Comparison of ENCODE assay signal across 8 mouse cellular contexts in the genomic region with DNA sequence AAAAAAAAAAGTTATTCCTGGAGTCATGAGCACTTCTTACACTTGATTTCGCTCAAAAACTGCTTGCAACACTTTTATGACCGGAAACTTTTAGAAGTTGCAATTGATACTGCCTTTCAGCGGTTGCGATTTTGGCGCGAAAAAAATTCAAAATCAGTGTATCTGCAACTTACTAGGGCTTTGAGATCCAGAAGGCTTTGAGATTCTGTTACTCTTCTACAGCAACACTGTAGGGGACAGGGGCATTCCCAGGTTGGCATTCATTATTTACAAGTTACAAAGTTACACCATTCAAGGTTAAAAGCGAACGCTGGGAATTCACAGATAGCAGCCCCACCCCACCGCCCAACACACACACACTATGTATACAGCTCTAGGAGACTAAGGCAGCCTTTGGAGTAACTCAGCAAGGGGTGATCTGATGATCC. TPM values are rescaled to one million over a fixed set of nuclear protein-coding genes. Genes with fewer than 3 reads are reported as not detected.
DNase-seq lines count a peak whose midpoint lies in the region; ATAC-seq and TF ChIP-seq lines count a peak whose summit lies in the region.

No protein-coding gene starts in this region.

- peak; percentile 48 for DNase-seq in adrenal gland, postnatal 14 days
- no peak for DNase-seq in adrenal gland, postnatal 25 days
- peak; percentile 73 for DNase-seq in A20 (ENCODE audit: low read depth, low spot score)
- peak; percentile 60 for DNase-seq in hindbrain, embryonic 10.5 days (ENCODE audit: low spot score)
- DNase-seq in spleen, adult 2 months (ENCODE audit: low read depth in 1 of 2, low spot score in 2 of 2): peak in 1 of 2 experiments; percentile 10
- DNase-seq in frontal cortex, postnatal 14 days (ENCODE audit: low spot score in 2 of 2): no peak

- TF ChIP-seq CTCF in cortical plate, adult 2 months (IDR thresholded peaks at IDR 0.05; ENCODE audit: extremely low read depth, insufficient read depth, low read length): no peak
- TF ChIP-seq CTCF in spleen, adult 2 months (IDR thresholded peaks at IDR 0.05; ENCODE audit: extremely low read depth, insufficient read depth, insufficient read length, insufficient replicate concordance): no peak

- no peak for TF ChIP-seq POLR2A in cortical plate, adult 2 months (IDR thresholded peaks at IDR 0.05; ENCODE audit: extremely low read depth, insufficient read depth, low read length)
- TF ChIP-seq POLR2A in spleen, adult 2 months (IDR thresholded peaks at IDR 0.05; ENCODE audit: low read depth, low read length): no peak

- H3K36me3 ChIP-seq in hindbrain, embryonic 10.5 days: no peaks in the 10 kb centered on the region
- no peaks in the 10 kb centered on the region for H3K36me3 ChIP-seq in liver, embryonic 16.5 days (ENCODE audit: control insufficient read depth, insufficient read depth)
- H3K36me3 ChIP-seq in spleen, adult 2 months (ENCODE audit: control insufficient read depth, insufficient read depth, low read length): no peaks in the 10 kb centered on the region

- peak overlapping the region; percentile 73 for H3K9ac ChIP-seq in liver, embryonic 16.5 days (ENCODE audit: low read depth, low read length)

- no peaks in the 10 kb centered on the region for H3K27me3 ChIP-seq in hindbrain, embryonic 10.5 days (ENCODE audit: insufficient read depth, poor library complexity, severe bottlenecking)
- H3K27me3 ChIP-seq in liver, embryonic 16.5 days (ENCODE audit: control insufficient read depth, insufficient read depth, low read depth, low read length): no peaks in the 10 kb centered on the region
- no peaks in the 10 kb centered on the region for H3K27me3 ChIP-seq in spleen, adult 2 months (ENCODE audit: control insufficient read depth, insufficient read depth, low read length)

- H3K9me3 ChIP-seq in hindbrain, embryonic 10.5 days: no peaks in the 10 kb centered on the region
- no peaks in the 10 kb centered on the region for H3K9me3 ChIP-seq in liver, embryonic 16.5 days (replicated peaks; ENCODE audit: control insufficient read depth, low read length)

- no peaks in the 10 kb centered on the region; the same call in 1 of the 2 replicates for H3K4me1 ChIP-seq in cortical plate, adult 2 months (ENCODE audit: control insufficient read depth, insufficient read depth, low read length)
- H3K4me1 ChIP-seq in hindbrain, embryonic 10.5 days (replicated peaks): peaks cover 59% of the 10 kb centered on the region
- H3K4me1 ChIP-seq in liver, embryonic 16.5 days (ENCODE audit: control insufficient read depth, low read depth, low read length): peaks cover 29% of the 10 kb centered on the region
- H3K4me1 ChIP-seq in spleen, adult 2 months (ENCODE audit: control insufficient read depth, insufficient read depth, insufficient read length): no peaks in the 10 kb centered on the region; the same call in 1 of the 2 replicates

- peak overlapping the region; percentile 49; the same call in 1 of the 2 replicates for H3K4me3 ChIP-seq in cortical plate, adult 2 months (ENCODE audit: insufficient read depth, low read length)
- H3K4me3 ChIP-seq in hindbrain, embryonic 10.5 days: peak overlapping the region; percentile 58
- H3K4me3 ChIP-seq in liver, embryonic 16.5 days (ENCODE audit: low read depth, low read length): peak overlapping the region; percentile 62
- H3K4me3 ChIP-seq in spleen, adult 2 months (ENCODE audit: extremely low read depth, insufficient read depth, insufficient read length): peak overlapping the region; percentile 29; the same call in 1 of the 2 replicates

- no peak overlapping the region for H3K27ac ChIP-seq in cortical plate, adult 2 months (ENCODE audit: insufficient read depth, low read length)
- H3K27ac ChIP-seq in hindbrain, embryonic 10.5 days: peak overlapping the region; percentile 95
- H3K27ac ChIP-seq in liver, embryonic 16.5 days (ENCODE audit: low read length): peak overlapping the region; percentile 99
- H3K27ac ChIP-seq in spleen, adult 2 months (ENCODE audit: insufficient read depth, low read length): no peak overlapping the region; the same call in 1 of the 2 replicates

- H3K4me2 ChIP-seq in liver, embryonic 16.5 days (ENCODE audit: low read depth, low read length): peak overlapping the region; percentile 82

- no peak for ATAC-seq in liver, embryonic 16.5 days (ENCODE audit: low read depth)

- WGBS in hindbrain, embryonic 10.5 days: 1% methylated on average over 9 of the region's 9 CpGs
- WGBS in liver, embryonic 16.5 days (ENCODE audit: insufficient replicate concordance): 2% methylated on average over 9 of the region's 9 CpGs
- 11% methylated on average over 9 of the region's 9 CpGs for WGBS in spleen, adult 2 months

RNA-seq across cellular contexts. Expression of a gene that starts 0.6 kb away (rescaled TPM):
- total RNA-seq in adrenal gland, postnatal 14 days (2021): 215 and 253 TPM in 2 replicates
- total RNA-seq in adrenal gland, postnatal 25 days (2021): 122 and 132 TPM in 2 replicates
- polyA plus RNA-seq in cortical plate, adult 2 months (2012; rRNA removed): 1.3 and 3.1 TPM in 2 replicates
- polyA plus RNA-seq in hindbrain, embryonic 10.5 days (2016; fragmentation: Nextera tagmentation; extraction: Ambion mirVana): 112 and 120 TPM in 2 replicates
- 158 and 190 TPM in 2 replicates for polyA plus RNA-seq in liver, embryonic 16.5 days (2015; fragmentation: Nextera tagmentation; extraction: Ambion mirVana)
- 77.1 and 125 TPM in 2 replicates for polyA plus RNA-seq in spleen, adult 2 months (2012; rRNA removed)

RNA-seq across cellular contexts. Expression of a gene that starts 3.3 kb away (rescaled TPM):
- 38.5 and 43.6 TPM in 2 replicates for total RNA-seq in adrenal gland, postnatal 14 days (2021)
- total RNA-seq in adrenal gland, postnatal 25 days (2021): 17.4 and 21.1 TPM in 2 replicates
- polyA plus RNA-seq in cortical plate, adult 2 months (2012; rRNA removed): not detected in 2 replicates
- polyA plus RNA-seq in hindbrain, embryonic 10.5 days (2016; fragmentation: Nextera tagmentation; extraction: Ambion mirVana): 9.9 and 11.4 TPM in 2 replicates
- polyA plus RNA-seq in liver, embryonic 16.5 days (2015; fragmentation: Nextera tagmentation; extraction: Ambion mirVana): 10.1 and 14.1 TPM in 2 replicates
- 15.5 and 52.1 TPM in 2 replicates for polyA plus RNA-seq in spleen, adult 2 months (2012; rRNA removed)

RNA-seq across cellular contexts. Expression of a gene that starts 3.3 kb away (rescaled TPM):
- 129 and 152 TPM in 2 replicates for total RNA-seq in adrenal gland, postnatal 14 days (2021)
- 48.9 and 60.4 TPM in 2 replicates for total RNA-seq in adrenal gland, postnatal 25 days (2021)
- 0.21 and 0.25 TPM in 2 replicates for polyA plus RNA-seq in cortical plate, adult 2 months (2012; rRNA removed)
- polyA plus RNA-seq in hindbrain, embryonic 10.5 days (2016; fragmentation: Nextera tagmentation; extraction: Ambion mirVana): 39.0 and 41.1 TPM in 2 replicates
- 22.9 and 30.4 TPM in 2 replicates for polyA plus RNA-seq in liver, embryonic 16.5 days (2015; fragmentation: Nextera tagmentation; extraction: Ambion mirVana)
- polyA plus RNA-seq in spleen, adult 2 months (2012; rRNA removed): 2.3 and 3.2 TPM in 2 replicates

RNA-seq across cellular contexts. Expression of a gene that starts 3.5 kb away (rescaled TPM):
- 68.9 and 94.7 TPM in 2 replicates for total RNA-seq in adrenal gland, postnatal 14 days (2021)
- 37.8 and 38.3 TPM in 2 replicates for total RNA-seq in adrenal gland, postnatal 25 days (2021)
- 0.26 and 0.63 TPM in 2 replicates for polyA plus RNA-seq in cortical plate, adult 2 months (2012; rRNA removed)
- 2.4 and 3.3 TPM in 2 replicates for polyA plus RNA-seq in hindbrain, embryonic 10.5 days (2016; fragmentation: Nextera tagmentation; extraction: Ambion mirVana)
- 3.8 and 7.6 TPM in 2 replicates for polyA plus RNA-seq in liver, embryonic 16.5 days (2015; fragmentation: Nextera tagmentation; extraction: Ambion mirVana)
- polyA plus RNA-seq in spleen, adult 2 months (2012; rRNA removed): 1.7 and 13.4 TPM in 2 replicates

RNA-seq across cellular contexts. Expression of a gene that starts 26.2 kb away (rescaled TPM):
- total RNA-seq in adrenal gland, postnatal 14 days (2021): 128 and 131 TPM in 2 replicates
- 40.4 and 87.7 TPM in 2 replicates for total RNA-seq in adrenal gland, postnatal 25 days (2021)
- polyA plus RNA-seq in cortical plate, adult 2 months (2012; rRNA removed): 1.2 and 1.7 TPM in 2 replicates
- 18.9 and 20.9 TPM in 2 replicates for polyA plus RNA-seq in hindbrain, embryonic 10.5 days (2016; fragmentation: Nextera tagmentation; extraction: Ambion mirVana)
- 25.4 and 31.7 TPM in 2 replicates for polyA plus RNA-seq in liver, embryonic 16.5 days (2015; fragmentation: Nextera tagmentation; extraction: Ambion mirVana)
- polyA plus RNA-seq in spleen, adult 2 months (2012; rRNA removed): 32.5 and 59.8 TPM in 2 replicates

Comparison
In these comparisons a context has a peak if more than half of its experiments do, and no peak if none do; other contexts are left out.
1. DNase-seq: peak in adrenal gland, postnatal 14 days (single experiment), A20 (single experiment) and hindbrain, embryonic 10.5 days (single experiment); none in adrenal gland, postnatal 25 days (single experiment) and frontal cortex, postnatal 14 days (0 of 2).
2. H3K27ac ChIP-seq: peak in hindbrain, embryonic 10.5 days (single experiment) and liver, embryonic 16.5 days (single experiment); none in cortical plate, adult 2 months (single experiment) and spleen, adult 2 months (single experiment).
3. RNA of a gene that starts 0.6 kb away (polyA plus RNA-seq): 158 to 190 TPM in liver, embryonic 16.5 days, 112 to 120 TPM in hindbrain, embryonic 10.5 days and 77.1 to 125 TPM in spleen, adult 2 months; 1.3 to 3.1 TPM in cortical plate, adult 2 months; every median in the first group is over 10 times any median in the second.
4. RNA of a gene that starts 3.3 kb away (polyA plus RNA-seq): 15.5 to 52.1 TPM in spleen, adult 2 months, 9.9 to 11.4 TPM in hindbrain, embryonic 10.5 days and 10.1 to 14.1 TPM in liver, embryonic 16.5 days; not detected in cortical plate, adult 2 months; every median in the first group is over 10 times any median in the second.
5. Peak in every context shown above with its lines, with median percentiles within 50 percentile points of each other: H3K4me3 ChIP-seq.